Mouse (Mus musculus) liver, embryonic 14.5 days (tissue): ENCODE measurements around the gene Aurkaip1.

Experiments used
- CTCF ChIP-seq: IDR thresholded peaks from 2 replicates; pipeline ENCODE4 v1.5.1; 2016; ENCODE audit warnings: antibody characterized with exemption, low read depth, control low read depth
- EP300 ChIP-seq: IDR thresholded peaks from 2 replicates; pipeline ENCODE4 v1.6.1; 2016; ENCODE audit warnings: antibody characterized with exemption, low read depth

GRCm38 (mm10) chr4:155829866-155830265 lies 1.2 kb upstream of the Aurkaip1 start:
- TF ChIP-seq EP300 (no peak), CTCF (no peak)
